Mouse (Mus musculus) hematopoietic stem cell, adult 5-6 weeks (primary cell): ENCODE data around the gene Nhej1. TPM values are rescaled to one million over a fixed set of nuclear protein-coding genes. Genes with fewer than 3 reads are reported as not detected.

Experiments used
- ATAC-seq, 2 experiments: fragments of 125-278 bp in 1 of 2; replicated peaks in 1 of 2; 2 replicates each; pipeline ENCODE4 v1.8.0; 2016 to 2017; ENCODE audit warnings: inconsistent platforms in 2 of 2, mild to moderate bottlenecking in 2 of 2, moderate number of reproducible peaks in 2 of 2, low read depth in 1 of 2, moderate TSS enrichment in 1 of 2; ENCODE audit not compliant: low FRiP score in 2 of 2, poor library complexity in 2 of 2, severe bottlenecking in 2 of 2, insufficient read depth in 1 of 2, low TSS enrichment in 1 of 2
- total RNA-seq: library from RNA; stranded (forward); fragments of 172-1452, 232-1000 nt; gene quantifications from 2 replicates; pipeline ENCODE4 v1.2.3, GENCODE M21; 2017

Nhej1 gene
- total RNA-seq, 1 experiment from 2014 or later = 6.5 TPM

DNA sequence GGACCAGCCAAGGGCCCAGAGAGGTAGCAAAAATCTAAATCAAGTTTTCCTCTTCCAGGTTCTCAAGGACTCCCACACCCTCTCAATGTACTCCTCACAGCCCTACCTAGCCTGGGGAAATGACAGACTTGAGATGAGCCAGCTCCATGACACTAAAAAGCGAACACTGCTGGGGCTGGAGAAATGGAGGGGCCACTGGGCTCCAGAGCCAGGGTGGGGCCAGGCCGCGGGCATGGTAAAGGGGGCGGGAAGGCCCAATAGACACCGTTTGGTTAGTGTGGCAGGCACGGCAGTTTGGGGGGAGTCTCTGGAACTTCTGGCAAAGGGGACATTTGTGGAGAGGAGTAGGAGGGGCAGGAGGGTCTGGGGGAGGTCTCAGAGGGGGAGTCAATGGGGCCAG lies 11.3 kb upstream of the Nhej1 start:
- ATAC-seq = no peak

- no peak for ATAC-seq
Observed at GRCm38 (mm10) chr1:75133421-75134207, 8.6 kb upstream of the Nhej1 start, which contains the start of gene Slc23a3. Gene Slc23a3 (minus strand): TSS chr1:75133890.

DNA sequence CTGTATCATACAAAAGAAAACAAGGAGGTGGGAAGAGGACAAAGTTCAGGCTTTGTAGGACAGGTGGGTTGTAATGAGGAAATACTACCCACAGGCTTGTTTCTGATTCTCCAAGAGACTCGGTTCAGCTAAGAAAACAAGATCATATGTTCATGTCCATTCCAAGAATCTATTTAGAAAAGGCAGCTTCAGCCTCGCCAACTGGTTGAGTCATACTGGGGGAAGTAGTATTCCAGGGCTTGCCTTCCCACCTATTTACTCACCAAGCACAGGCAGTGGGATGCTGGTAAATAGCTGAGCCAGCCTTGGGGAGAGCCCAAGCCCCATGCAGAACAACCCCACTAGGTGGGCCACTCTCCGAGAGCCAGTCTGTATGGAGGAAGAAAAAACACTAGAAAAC lies 3.6 kb upstream of the Nhej1 start:
- no peak for ATAC-seq

- ATAC-seq = peak in 1 of 2 experiments; percentile 0; a peak in 1 of 4 replicates
Observed at GRCm38 (mm10) chr1:75125418-75125817, 418 bp upstream of the Nhej1 start.

- ATAC-seq = no peak
Observed at GRCm38 (mm10) chr1:75122211-75122610, 2.8 kb downstream of the Nhej1 start.

DNA sequence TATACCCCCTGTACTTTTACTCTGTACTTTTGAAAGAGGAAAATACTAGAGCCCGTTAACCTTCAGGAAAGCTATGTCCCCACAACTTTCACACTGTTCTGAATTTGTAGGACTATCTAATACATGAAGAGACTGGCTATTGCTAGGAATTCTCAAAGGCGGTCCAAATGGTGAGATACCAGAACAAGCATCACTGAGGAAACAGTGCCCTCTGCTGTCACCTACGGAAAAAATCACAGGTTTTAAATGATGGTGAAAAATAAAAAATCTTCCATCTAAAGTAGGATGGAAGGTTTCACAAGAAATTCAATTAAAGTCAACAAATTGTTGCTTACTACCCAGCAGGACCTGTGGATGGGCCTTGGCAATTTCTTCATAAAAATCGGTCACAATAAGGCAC lies 72.9 kb downstream of the Nhej1 start:
- no peak for ATAC-seq

GRCm38 (mm10) chr1:75051428-75051827 lies 73.6 kb downstream of the Nhej1 start:
- no peak for ATAC-seq

- ATAC-seq = no peak
Observed at GRCm38 (mm10) chr1:75048571-75048970, 76.4 kb downstream of the Nhej1 start.

- no peak for ATAC-seq
Observed at GRCm38 (mm10) chr1:75048041-75048440, 77.0 kb downstream of the Nhej1 start.

GRCm38 (mm10) chr1:75040429-75040828 lies 84.6 kb downstream of the Nhej1 start:
- no peak for ATAC-seq

DNA sequence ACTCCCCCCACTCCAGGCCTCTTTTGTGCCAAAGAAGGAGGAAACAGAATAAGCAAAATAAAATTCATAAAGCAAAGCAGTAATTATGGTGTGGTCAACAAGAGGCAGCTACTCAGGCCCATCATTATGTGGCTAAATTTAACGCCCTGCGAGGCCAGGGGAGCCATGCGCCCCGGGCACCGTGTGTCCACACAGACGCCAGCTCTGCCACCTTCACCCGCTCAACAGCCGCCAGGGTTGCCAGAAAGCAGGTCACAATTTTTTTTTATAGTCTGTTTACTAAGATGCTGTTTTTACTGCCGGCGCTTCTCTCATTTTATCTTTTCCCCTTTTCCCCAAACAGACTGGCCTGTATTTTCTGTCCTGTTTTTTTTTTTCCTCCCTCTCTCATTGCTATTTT lies 93.0 kb downstream of the Nhej1 start:
- ATAC-seq = no peak

- no peak for ATAC-seq
Observed at GRCm38 (mm10) chr1:75027061-75027779, 97.8 kb downstream of the Nhej1 start.

DNA sequence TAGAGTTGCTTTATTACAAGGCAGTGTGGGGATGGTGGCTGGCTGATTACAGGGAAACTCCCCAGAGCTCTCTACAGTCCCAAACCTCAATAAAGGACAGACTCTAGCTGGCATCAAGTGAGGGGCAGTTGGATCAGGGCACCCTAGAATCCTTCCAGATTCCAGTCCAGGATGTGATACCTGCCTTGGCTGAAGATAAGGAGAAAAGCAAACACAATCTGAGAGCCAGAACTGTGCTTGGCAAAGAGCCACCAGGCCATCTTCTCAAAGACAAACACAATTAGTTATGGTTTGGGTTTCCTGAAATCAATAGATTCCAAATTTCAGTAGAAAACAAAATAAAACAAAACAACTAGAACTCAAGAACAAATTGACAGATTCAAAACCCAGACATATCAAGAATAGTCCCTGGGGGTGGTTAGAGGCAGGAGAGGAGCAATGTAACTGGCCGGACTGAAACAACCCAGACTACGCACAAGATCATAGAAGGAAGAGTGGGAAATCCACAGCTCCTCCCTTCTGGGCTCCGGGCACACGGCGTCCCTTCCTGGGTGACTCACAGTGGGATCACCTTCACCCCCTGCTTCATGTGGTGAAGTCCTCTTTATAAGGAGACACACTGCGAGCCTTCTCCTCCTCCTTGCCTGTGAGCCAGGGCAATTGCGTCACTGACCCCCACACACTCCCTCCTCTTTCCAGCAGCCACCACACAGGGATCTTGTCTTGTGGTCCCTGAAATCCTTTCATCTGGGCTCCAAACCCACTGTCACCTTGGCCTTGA lies 100.4 kb downstream of the Nhej1 start:
- ATAC-seq = no peak

DNA sequence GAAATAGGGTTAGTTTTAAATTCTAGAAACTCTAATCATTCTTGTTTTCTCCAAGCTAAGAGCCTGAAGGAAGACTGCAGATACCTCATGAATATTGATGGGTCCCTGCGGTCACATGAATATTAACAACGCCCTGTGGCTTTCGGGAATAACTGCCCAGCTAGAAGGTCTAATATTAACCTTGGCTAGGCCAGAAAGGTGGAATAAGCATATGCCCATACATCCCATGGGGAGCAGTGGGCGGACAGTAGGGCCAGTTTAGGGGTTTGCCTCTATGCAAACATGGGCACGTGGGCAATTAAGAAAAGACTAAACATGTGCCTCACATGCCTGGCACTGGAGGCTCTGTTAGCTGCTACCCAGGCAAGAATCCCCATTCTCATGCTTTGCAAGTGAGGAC lies 102.8 kb downstream of the Nhej1 start:
- no peak for ATAC-seq

DNA sequence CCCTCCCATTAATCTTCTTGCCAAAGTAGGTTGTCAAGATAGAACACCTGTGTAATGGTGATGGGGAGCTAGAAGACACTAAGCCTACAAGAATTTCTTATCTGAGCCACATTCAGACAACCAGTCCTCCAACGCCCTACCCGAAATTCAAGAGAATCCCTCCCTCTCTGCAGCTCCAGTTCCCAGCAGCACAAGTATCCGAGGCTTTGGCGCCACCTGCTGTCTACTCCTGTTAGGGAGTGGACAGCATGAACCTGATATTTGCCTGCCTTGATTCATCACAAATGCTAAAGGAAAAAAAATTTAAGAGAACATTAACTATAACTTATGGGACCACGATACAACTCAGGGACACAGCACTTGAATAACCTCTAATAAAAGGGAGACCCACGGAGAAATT lies 108.2 kb downstream of the Nhej1 start:
- ATAC-seq = peak; percentile 72 to 73; a peak in 3 of 4 replicates

DNA sequence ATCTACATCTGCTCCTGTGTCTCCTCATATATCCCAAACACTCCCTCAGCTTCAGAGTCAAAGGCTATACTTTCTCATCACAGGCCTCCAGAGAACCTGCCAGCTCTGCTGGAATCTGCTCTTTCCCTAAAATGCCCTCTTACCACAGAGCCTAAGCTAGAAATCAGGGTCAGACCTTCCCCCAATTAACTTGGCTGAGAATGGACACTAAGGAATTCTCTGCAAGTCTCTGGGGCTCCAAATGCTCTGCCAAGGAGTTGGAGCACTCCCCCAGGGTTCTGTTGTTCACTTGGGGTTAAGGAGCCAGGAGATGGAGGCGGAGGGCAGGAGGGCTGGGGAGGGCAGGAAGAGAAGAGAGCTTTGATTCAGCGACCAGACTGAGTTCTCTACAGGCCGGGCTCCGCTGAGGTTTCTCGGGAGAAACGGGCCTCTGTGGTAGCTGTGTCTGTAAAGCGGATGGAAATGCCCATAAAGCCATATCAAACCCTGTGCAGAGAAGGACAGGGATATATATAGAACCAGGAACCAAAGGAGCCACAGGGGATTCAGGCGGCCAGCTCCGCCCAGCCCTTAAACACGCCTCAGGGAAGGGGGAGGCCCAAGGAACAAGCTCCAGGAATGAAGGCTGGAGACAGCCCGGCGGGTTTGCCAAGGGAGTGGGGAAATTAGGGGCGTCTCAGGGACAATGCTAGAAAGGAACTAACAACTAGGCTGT lies 109.3 kb downstream of the Nhej1 start:
- ATAC-seq = no peak

DNA sequence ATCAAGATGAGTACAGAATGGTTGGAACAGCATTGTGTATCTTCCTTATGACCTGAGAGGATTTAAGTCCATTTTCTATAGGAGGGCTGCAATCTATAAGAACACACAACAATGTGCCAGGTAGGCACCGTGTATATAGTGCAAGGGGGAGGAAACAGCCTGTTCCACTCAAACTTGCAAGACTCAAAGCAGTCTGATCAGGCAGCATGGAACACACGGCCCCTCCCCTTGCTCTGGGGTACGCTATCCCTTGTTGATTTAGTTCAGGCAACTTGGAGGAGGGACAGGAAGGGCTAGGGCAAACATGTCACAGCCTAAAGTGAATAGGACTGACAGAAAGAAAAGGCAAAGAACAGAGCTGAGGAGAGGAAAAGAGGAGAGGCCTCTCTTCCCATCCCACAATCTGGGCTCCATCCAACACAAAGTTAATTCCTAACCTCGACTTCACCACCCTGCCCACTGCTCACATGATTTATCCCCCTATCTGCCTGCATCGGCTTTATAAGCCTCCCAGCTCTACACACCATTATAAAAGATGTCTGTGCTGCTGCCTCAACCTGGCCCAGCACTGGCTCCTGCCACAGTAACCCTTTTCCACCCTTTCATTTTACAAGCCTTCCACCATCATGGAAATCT lies 110.7 kb downstream of the Nhej1 start:
- no peak for ATAC-seq
